Mouse (Mus musculus) ES-Bruce4 (cell line): ENCODE data around the gene Miox.

Experiments
- CTCF ChIP-seq: IDR thresholded peaks from one replicate; pipeline ENCODE4 v1.8.1; 2011; ENCODE audit warnings: low read depth, low read length
- EP300 ChIP-seq: IDR thresholded peaks from 2 replicates; pipeline ENCODE4 v1.6.1; 2011; ENCODE audit warnings: low read depth, low read length; ENCODE audit not compliant: insufficient read depth
- POLR2A ChIP-seq: IDR thresholded peaks from one replicate; pipeline ENCODE4 v1.8.1; 2011; ENCODE audit warnings: low read length; ENCODE audit not compliant: insufficient read depth

GRCm38 (mm10) chr15:89334774-89335537, 758 bp downstream of the Miox start:
- no peak for TF ChIP-seq CTCF
- TF ChIP-seq POLR2A: no peak
- TF ChIP-seq EP300: no peak
